Mouse (Mus musculus) heart, embryonic 14.5 days (tissue): Measurements from ENCODE around the gene Aldoc. TPM values are rescaled to one million over a fixed set of nuclear protein-coding genes. Genes with fewer than 3 reads are reported as not detected.
A peak's percentile ranks its signal among the peaks of the same experiment; 100 is the strongest.

Source experiments
- ATAC-seq: fragments of 200-750 bp; cut with Nextera tagmentation; 2 replicates; pipeline ENCODE4 v1.8.0; 2017; ENCODE audit warnings: low read depth, moderate TSS enrichment; ENCODE audit not compliant: insufficient number of reproducible peaks, insufficient read depth, low FRiP score
- H3K27ac ChIP-seq, 2 experiments: fragments of 200-500 bp in 1 of 2; fragments of 300-500 bp in 1 of 2; sonication (generic) in 1 of 2; replicated peaks in 1 of 2; 2 replicates each; pipeline ENCODE4 v1.5.1; 2012 to 2014; ENCODE audit warnings: low read depth in 2 of 2, low read length in 2 of 2, control low read depth in 1 of 2, mild to moderate bottlenecking in 1 of 2, mixed read lengths in 1 of 2; ENCODE audit not compliant: control insufficient read depth in 1 of 2, insufficient read depth in 1 of 2
- H3K27me3 ChIP-seq: fragments of 300-500 bp; sonication (generic); 2 replicates; pipeline ENCODE4 v1.6.1; 2014; ENCODE audit warnings: mild to moderate bottlenecking, low read length, control low read depth; ENCODE audit not compliant: control insufficient read depth, insufficient read depth
- H3K36me3 ChIP-seq: fragments of 300-500 bp; sonication (generic); 2 replicates; pipeline ENCODE4 v1.6.1; 2014; ENCODE audit warnings: mild to moderate bottlenecking, control low read depth, low read length, mixed read lengths; ENCODE audit not compliant: control insufficient read depth, insufficient read depth
- H3K4me1 ChIP-seq, 2 experiments: fragments of 200-500 bp in 1 of 2; fragments of 300-500 bp in 1 of 2; sonication (generic) in 1 of 2; 2 replicates each; pipeline ENCODE4 v1.6.1; 2012 to 2014; ENCODE audit warnings: low read length in 2 of 2, control low read depth in 1 of 2, mixed read lengths in 1 of 2; ENCODE audit not compliant: control insufficient read depth in 2 of 2, insufficient read depth in 2 of 2
- H3K4me2 ChIP-seq: fragments of 300-500 bp; sonication (generic); 2 replicates; pipeline ENCODE4 v1.6.1; 2014; ENCODE audit warnings: mild to moderate bottlenecking, low read length
- H3K4me3 ChIP-seq, 2 experiments: fragments of 200-500 bp in 1 of 2; fragments of 300-500 bp in 1 of 2; sonication (generic) in 1 of 2; 2 replicates each; pipeline ENCODE4 v1.5.1; 2012 to 2014; ENCODE audit warnings: low read length in 2 of 2, mild to moderate bottlenecking in 2 of 2, control low read depth in 1 of 2, low read depth in 1 of 2, moderate library complexity in 1 of 2; ENCODE audit not compliant: control insufficient read depth in 1 of 2, insufficient read depth in 1 of 2
- H3K9ac ChIP-seq: fragments of 300-500 bp; sonication (generic); 2 replicates; pipeline ENCODE4 v1.6.1; 2014; ENCODE audit warnings: mild to moderate bottlenecking, low read length
- H3K9me3 ChIP-seq: fragments of 300-500 bp; sonication (generic); 2 replicates; pipeline ENCODE4 v1.6.1; 2016; ENCODE audit warnings: low read length, control low read depth; ENCODE audit not compliant: control insufficient read depth
- WGBS: fragments of 180-500 bp; shearing (Covaris S2); extraction: QIAGEN DNeasy Blood & Tissue Kit; methylation state at CpG from one replicate; pipeline ENCODE4 v1.1.7; 2014; 5-methylcytosine and 5-hydroxymethylcytosine counted together
- polyA plus RNA-seq: library from polyadenylated mRNA; unstranded; fragments of >200 nt; fragmentation: Nextera tagmentation; extraction: Ambion mirVana; gene quantifications from 2 replicates; pipeline ENCODE4 v1.2.1, GENCODE M21; 2014

Aldoc gene
- polyA plus RNA-seq, 1 experiment from 2014 or later, result 30.3 TPM

DNA sequence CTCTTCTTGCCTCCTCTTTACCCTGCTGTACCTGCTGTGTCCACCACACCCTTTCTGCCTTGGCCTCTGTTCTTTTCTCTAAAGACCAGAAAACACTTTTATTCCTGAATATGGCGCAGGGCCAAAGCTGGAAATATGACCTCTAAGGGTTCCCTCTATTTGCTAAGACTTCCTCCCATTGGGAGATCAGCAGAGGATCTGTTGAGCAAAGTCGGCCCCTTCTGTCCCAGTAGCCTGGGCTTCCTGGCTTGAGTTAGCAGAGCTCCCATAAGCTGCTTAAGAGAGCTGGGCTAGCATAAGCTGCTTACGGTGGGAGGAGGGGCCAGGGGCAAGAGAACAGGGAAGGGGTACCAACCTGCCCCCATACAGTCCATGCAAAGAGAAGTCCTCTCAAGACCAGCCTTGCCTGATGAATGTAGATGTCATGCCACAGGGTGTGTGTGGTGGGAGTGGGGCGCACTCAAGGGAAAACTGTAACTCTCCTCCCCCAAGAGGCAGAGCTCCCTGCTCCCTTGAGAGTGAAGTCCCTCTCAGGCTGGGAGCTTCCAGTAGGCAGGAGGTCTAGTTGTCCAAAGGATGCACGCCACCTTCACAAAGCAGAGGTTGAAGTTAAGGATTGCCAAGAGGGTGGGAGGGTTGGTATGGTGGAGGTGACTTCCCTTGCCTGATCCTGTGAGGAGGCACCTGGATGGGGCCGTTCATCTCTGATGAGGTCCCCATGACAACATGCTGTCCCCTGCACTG is 23.7 kb downstream of the Aldoc start:
- no peak overlapping the region for H3K4me3 ChIP-seq
- no peak for ATAC-seq
- no peak overlapping the region for H3K9ac ChIP-seq
- H3K27me3 ChIP-seq, result no peaks in the 10 kb centered on the region
- H3K36me3 ChIP-seq, result peaks cover 16% of the 10 kb centered on the region
- H3K9me3 ChIP-seq, result no peaks in the 10 kb centered on the region
- no peak overlapping the region for H3K27ac ChIP-seq
- H3K4me2 ChIP-seq, result no peak overlapping the region
- peaks cover 23 to 43% of the 10 kb centered on the region in 2 experiments for H3K4me1 ChIP-seq
- WGBS, result 82% methylated on average over 6 of the region's 6 CpGs

DNA sequence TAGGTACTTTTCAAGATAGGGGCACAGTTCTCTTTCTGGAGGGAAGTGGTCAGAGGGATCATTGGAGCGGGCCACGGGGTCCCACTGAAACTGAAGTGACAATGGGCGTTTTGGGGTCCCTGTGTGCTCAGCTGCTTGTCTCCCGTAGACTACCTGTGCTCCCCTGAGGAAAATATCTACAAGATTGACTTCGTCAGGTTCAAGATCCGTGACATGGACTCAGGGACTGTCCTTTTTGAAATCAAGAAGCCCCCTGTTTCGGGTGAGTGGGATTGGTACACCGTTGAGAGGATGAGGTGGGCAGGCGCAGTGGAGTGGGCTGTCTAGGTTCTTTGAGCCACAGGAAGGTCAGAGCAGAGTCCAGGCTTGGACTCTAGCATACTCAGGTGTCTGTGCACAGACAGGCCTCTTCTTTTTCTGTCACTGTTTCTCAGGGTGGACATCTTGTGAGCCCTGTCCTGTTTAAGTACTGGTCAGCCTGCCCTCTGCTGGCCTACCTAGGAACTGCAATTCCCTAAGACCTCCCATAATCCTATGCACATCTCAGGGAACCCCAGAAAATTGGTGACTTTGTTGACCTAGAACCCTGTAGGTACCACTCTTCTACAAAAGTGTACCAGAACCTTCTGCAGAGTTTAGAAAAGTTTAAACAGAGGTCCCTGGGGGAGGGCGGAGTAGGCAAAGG is 24.4 kb downstream of the Aldoc start:
- Histone ChIP-seq H3K4me1 (peaks cover 23 to 43% of the 10 kb centered on the region in 2 experiments), H3K9me3 (no peaks in the 10 kb centered on the region), H3K27me3 (no peaks in the 10 kb centered on the region), H3K4me3 (no peak overlapping the region), H3K4me2 (no peak overlapping the region), H3K9ac (no peak overlapping the region), H3K36me3 (peaks cover 16% of the 10 kb centered on the region), H3K27ac (no peak overlapping the region)
- no peak for ATAC-seq
- 86% methylated on average over 10 of the region's 10 CpGs for WGBS

DNA sequence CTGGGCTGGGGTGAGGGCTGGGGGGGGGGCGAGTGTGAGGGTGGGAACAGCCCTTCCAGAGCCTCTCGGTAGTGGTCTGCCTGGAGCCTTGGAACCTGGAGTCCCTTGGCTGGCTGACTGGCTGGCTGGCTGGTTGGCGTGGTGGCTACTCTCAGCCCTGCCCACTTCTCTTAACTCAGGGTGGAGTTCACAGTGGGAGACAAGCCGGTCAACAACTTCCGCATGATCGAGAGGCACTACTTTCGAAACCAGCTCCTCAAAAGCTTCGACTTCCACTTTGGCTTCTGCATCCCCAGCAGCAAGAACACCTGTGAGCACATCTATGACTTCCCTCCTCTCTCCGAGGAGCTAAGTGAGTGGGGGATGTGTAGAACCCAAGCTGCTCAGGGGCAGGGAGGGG is 25.1 kb downstream of the Aldoc start:
- no peak overlapping the region for H3K27ac ChIP-seq
- H3K9ac ChIP-seq, result no peak overlapping the region
- H3K9me3 ChIP-seq, result no peaks in the 10 kb centered on the region
- H3K4me3 ChIP-seq, result no peak overlapping the region
- H3K36me3 ChIP-seq, result peaks cover 16% of the 10 kb centered on the region
- WGBS, result 74% methylated on average over 9 of the region's 9 CpGs
- no peaks in the 10 kb centered on the region for H3K27me3 ChIP-seq
- H3K4me1 ChIP-seq, result peaks cover 23 to 43% of the 10 kb centered on the region in 2 experiments
- no peak overlapping the region for H3K4me2 ChIP-seq
- ATAC-seq, result no peak

DNA sequence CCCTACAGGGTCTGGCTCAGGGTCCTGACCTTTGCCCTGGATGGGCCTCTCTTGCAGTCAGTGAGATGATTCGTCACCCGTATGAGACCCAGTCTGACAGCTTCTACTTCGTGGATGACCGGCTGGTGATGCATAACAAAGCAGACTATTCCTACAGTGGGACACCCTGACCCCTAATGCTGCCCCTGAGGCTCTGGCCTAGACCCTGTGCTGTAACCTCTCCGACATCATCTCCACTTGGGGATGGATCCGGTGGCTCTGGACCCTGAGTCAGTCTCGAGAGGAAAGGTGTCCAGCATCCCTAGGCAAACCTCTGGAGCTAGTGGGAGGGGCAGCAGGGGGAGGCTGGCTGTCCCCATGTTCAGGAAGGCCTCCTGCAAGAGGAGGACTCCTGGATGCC is 25.7 kb downstream of the Aldoc start:
- Histone ChIP-seq H3K4me3 (no peak overlapping the region), H3K9ac (no peak overlapping the region), H3K27ac (no peak overlapping the region), H3K9me3 (no peaks in the 10 kb centered on the region), H3K4me2 (no peak overlapping the region), H3K36me3 (peaks cover 16% of the 10 kb centered on the region), H3K27me3 (no peaks in the 10 kb centered on the region), H3K4me1 (peaks cover 23 to 40% of the 10 kb centered on the region in 2 experiments)
- 71% methylated on average over 7 of the region's 7 CpGs for WGBS
- no peak for ATAC-seq

DNA sequence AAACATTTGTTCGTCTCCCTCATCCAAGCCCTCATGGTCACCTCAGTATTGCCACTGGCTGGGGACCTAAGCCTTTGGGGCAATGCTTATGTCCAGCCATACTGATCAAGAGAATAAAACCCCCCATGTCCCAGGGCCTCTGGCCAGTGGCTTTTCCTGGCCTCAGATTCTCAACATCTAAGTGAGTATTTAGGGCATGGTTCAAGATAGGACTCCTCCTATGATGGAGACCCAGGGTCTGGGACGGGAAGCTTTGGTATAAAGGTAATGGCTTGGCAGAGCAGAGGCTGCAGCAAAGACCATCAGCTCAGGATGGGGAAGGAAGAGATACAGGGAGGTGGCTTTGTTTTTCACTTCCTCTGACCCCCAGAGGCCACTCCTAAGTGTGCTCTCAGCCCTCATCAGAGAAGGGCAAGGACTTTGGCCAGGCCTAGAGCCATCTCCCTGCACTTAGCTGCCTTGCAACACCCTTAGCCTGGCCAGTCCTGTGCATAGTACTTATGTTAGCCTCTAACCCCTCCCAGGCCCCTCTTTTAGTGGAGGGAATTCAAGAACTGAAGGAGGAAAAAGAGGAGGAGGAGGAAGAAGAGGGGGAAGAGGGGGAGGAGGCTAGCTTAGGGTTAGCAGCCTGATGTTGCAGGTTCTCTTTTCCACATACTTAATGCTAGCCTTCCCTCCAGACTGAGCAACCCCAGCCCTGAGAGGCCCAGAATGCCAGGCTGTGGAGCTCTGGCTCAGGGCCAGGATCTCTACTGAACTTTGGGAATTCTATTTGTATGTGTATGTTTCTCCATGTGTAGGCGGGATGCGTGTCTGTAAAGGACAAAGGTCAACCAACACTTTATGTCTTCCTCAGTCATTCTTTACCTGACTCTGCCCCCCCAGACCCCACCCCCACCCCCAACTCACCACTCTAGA is 26.9 kb downstream of the Aldoc start:
- H3K9ac ChIP-seq, result no peak overlapping the region
- peaks cover 17 to 30% of the 10 kb centered on the region in 2 experiments for H3K4me1 ChIP-seq
- H3K9me3 ChIP-seq, result no peaks in the 10 kb centered on the region
- 59% methylated on average over 4 of the region's 4 CpGs for WGBS
- no peak for ATAC-seq
- peak overlapping the region in 1 of 2 experiments; percentile 46; a peak in 2 of 4 replicates for H3K27ac ChIP-seq
- H3K4me2 ChIP-seq, result no peak overlapping the region
- no peak overlapping the region for H3K4me3 ChIP-seq
- H3K27me3 ChIP-seq, result no peaks in the 10 kb centered on the region
- peaks cover 16% of the 10 kb centered on the region for H3K36me3 ChIP-seq

DNA sequence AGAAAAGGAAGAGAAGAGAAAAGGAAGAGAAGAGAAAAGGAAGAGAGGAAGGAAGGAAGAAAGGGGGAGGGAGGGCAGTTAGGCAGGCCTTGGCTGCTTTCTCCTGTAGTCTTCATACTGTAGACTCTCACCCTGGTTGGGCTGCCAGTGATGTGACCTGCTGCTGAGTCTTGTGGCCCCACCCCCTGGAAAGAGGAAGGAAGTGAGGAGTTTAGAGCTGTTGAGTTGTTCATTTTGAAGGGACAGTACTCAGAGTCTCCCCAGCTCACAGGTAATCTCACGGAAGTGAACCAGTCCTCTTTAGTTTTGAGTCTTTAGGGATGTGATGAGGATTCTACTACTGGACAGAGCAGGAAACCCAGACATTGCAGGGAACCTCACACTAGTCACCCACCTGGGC is 30.3 kb downstream of the Aldoc start:
- ATAC-seq, result no peak
- WGBS, result 76% methylated on average over 1 of the region's 1 CpGs
- peaks cover 6 to 11% of the 10 kb centered on the region in 2 experiments; a peak in 3 of 4 replicates for H3K4me1 ChIP-seq
- H3K9ac ChIP-seq, result no peak overlapping the region
- H3K4me3 ChIP-seq, result no peak overlapping the region
- H3K36me3 ChIP-seq, result peaks cover 13% of the 10 kb centered on the region
- H3K27ac ChIP-seq, result no peak overlapping the region
- H3K27me3 ChIP-seq, result 0 out of 2 replicates have a peak, but pooled peaks cover under 1% of the 10 kb centered on the region
- no peak overlapping the region for H3K4me2 ChIP-seq
- no peaks in the 10 kb centered on the region for H3K9me3 ChIP-seq

DNA sequence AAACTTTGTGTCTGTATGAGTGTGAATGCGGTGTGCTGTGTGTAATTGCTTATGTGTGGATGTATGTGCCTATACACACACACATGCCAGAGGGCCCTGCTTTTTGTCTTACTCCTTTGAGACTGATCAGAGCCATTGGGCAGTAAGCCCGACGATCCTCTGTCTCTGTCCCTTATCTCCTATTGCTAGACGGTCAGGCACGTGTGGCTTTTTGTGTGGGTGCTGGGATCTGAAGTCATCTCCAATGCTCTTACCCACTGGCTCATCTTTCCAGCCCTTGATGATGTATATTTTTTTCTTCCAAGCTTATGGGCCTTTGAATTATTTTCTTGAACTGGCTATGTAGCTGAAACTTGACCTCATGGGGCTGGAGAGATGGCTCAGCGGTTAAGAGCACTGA is 32.1 kb downstream of the Aldoc start:
- H3K4me2 ChIP-seq, result no peak overlapping the region
- no peaks in the 10 kb centered on the region for H3K9me3 ChIP-seq
- 40% methylated on average over 6 of the region's 6 CpGs for WGBS
- no peak for ATAC-seq
- H3K9ac ChIP-seq, result no peak overlapping the region
- peaks cover 0 to 3% of the 10 kb centered on the region in 2 experiments; a peak in 2 of 4 replicates for H3K4me1 ChIP-seq
- H3K4me3 ChIP-seq, result no peak overlapping the region
- no peaks in the 10 kb centered on the region for H3K36me3 ChIP-seq
- no peak overlapping the region for H3K27ac ChIP-seq
- peaks cover 11% of the 10 kb centered on the region; the same call in 1 of the 2 replicates for H3K27me3 ChIP-seq
